Mouse (Mus musculus) spleen, adult 10 weeks (tissue): Measurements from ENCODE around the gene Jph2. TPM values are rescaled to one million over a fixed set of nuclear protein-coding genes. Genes with fewer than 3 reads are reported as not detected.

ENCODE experiments used
- polyA plus RNA-seq: library from polyadenylated mRNA; stranded (reverse); fragments of 350-450 nt; fragmentation: Illumina TruSeq; extraction: RNeasy Lipid Tissue Mini Kit (QIAGEN cat#74804); gene quantifications from one replicate; pipeline ENCODE4 v1.2.3, GENCODE M21; 2015; ENCODE audit warnings: low replicate concordance; ENCODE audit not compliant: insufficient read depth

Gene Jph2
- polyA plus RNA-seq = 1.0 TPM

GRCm38 (mm10) chr2:163397905-163398304 is at the start of gene Jph2:
TSS of gene Jph2 (minus strand) at chr2:163397993.

GRCm38 (mm10) chr2:163438246-163438618 is 40.4 kb upstream of the Jph2 start, which contains the start of gene Gdap1l1:
TSS of gene Gdap1l1 (plus strand) at chr2:163438476.

GRCm38 (mm10) chr2:163424597-163424996 is 26.8 kb upstream of the Jph2 start, which contains the start of gene Oser1:
TSS of gene Oser1 (minus strand) at chr2:163424697.

Other genes starting within 250 kb of the Jph2 start
- 3.4 TPM for gene Tox2, start 194.9 kb downstream of the Jph2 start, polyA plus RNA-seq
- gene Oser1, start 26.7 kb upstream of the Jph2 start, polyA plus RNA-seq = 74.7 TPM
- not detected for gene Gdap1l1, start 40.5 kb upstream of the Jph2 start, polyA plus RNA-seq
- gene Fitm2, start 74.6 kb upstream of the Jph2 start, polyA plus RNA-seq = 5.3 TPM
- gene R3hdml, start 94.3 kb upstream of the Jph2 start, polyA plus RNA-seq = not detected
- gene Hnf4a, start 108.8 kb upstream of the Jph2 start, polyA plus RNA-seq = not detected
- gene Ttpal, start 204.3 kb upstream of the Jph2 start, polyA plus RNA-seq = 119 TPM
- 1,018 TPM for gene Serinc3, start 247.1 kb upstream of the Jph2 start, polyA plus RNA-seq